Mouse (Mus musculus) c-Kit-negative CD71-positive TER-119-positive erythroid progenitor cells, embryonic 14.5 days (primary cell): ENCODE data around the gene Colgalt1.

Experiments
- DNase-seq: peaks from one replicate; pipeline ENCODE4 v3.0.0-alpha.2; 2013; ENCODE audit warnings: low read depth, low spot score

Gene Colgalt1

GRCm38 (mm10) chr8:71591017-71591416 lies 19.8 kb upstream of the Colgalt1 start:
- no peak for DNase-seq

- DNase-seq, result peak; percentile 71
Observed at GRCm38 (mm10) chr8:71591471-71592373, 19.1 kb upstream of the Colgalt1 start, which contains the start of gene Pgls. Gene Pgls, plus strand, starts transcription at chr8:71592176.

- DNase-seq, result no peak
Observed at GRCm38 (mm10) chr8:71592374-71593170, 18.2 kb upstream of the Colgalt1 start.

GRCm38 (mm10) chr8:71593556-71594323 lies 17.1 kb upstream of the Colgalt1 start:
- DNase-seq, result no peak

- no peak for DNase-seq
Observed at GRCm38 (mm10) chr8:71594324-71594722, 16.5 kb upstream of the Colgalt1 start.

DNA sequence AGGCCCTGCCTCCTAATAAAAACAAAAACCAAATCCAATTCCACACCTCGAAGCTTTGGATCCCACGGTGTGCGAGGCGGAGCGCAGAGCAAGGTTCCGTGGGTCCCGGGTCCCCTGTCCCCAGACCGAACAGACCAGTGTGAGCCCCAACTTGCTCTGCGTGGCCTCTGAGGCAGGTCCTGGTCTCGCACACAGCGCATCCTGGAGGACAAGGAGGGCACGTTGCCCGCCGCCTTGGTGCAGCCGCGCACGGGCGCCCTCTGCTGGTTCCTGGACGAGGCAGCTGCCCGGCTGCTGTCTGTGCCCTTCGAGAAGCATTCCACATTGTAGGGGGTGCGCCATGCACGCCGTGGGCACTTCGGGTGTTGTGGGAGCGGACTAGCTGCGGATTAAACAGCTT lies 14.9 kb upstream of the Colgalt1 start:
- peak; percentile 55 for DNase-seq

DNA sequence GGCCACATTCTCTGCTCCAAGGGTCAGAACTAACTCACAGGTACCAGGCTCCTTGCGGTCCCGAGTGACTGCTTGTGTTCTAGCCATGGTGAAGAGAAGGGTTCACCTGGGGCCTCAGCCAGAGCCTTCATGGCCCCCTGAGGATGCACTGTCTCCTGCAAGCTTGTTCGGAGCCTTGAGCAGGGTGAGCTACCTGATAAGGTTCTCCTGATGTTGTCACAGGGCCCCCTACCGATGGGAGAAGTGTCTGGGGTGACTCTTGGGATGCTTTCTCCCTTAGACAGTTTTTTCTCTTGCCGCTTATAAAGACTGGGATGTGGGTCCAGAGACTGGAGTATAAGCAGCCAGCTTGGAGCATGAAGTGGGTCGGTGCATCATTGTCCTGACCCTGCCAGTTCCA lies 14.4 kb upstream of the Colgalt1 start:
- no peak for DNase-seq

- no peak for DNase-seq
Observed at GRCm38 (mm10) chr8:71596798-71597197, 14.0 kb upstream of the Colgalt1 start.

- no peak for DNase-seq
Observed at GRCm38 (mm10) chr8:71597451-71597850, 13.3 kb upstream of the Colgalt1 start, which contains the start of gene Fam129c. Gene Fam129c, plus strand, starts transcription at chr8:71597648.

DNA sequence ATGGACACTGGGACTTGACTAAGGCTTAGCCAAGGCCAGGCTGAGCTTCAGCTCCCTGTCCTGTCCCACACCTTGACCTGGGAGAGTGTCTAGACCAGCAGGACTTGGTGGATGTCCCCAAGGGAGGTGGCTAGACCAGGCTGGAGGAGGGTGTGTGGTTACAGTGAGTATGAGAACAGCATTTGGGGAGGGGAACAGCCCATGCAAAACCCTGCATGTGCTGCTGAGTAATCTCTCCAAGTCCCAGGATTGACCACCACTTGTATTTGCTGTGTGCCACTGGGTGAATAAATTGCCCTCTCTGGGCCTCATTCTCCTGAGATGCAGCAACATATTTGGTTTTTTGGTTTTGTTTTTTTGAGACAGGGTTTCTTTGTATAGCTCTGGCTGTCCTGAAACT lies 12.4 kb upstream of the Colgalt1 start:
- DNase-seq, result no peak

DNA sequence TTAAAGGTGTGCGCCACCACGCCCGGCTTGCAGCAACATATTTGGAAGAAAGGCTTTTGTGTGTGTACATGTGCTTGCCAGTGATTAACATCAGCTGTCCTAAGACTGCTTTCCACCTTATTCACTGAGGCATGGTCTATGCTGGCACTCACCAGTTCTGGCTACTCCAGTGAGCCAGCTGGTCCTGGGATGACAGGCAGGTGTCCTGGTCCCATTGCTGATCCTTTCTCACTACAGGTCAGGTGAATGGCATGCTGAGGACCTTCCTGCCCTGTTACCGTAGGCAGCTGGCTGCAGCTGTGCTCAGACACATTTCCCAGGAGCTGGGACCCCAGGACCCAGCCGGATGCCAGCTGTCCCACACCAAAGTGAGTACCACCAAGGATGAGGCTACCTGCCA lies 12.0 kb upstream of the Colgalt1 start:
- DNase-seq, result no peak

- DNase-seq, result no peak
Observed at GRCm38 (mm10) chr8:71601939-71602665, 8.7 kb upstream of the Colgalt1 start.

- DNase-seq, result no peak
Observed at GRCm38 (mm10) chr8:71602666-71603334, 8.0 kb upstream of the Colgalt1 start.

- DNase-seq, result no peak
Observed at GRCm38 (mm10) chr8:71604021-71604420, 6.8 kb upstream of the Colgalt1 start.

- no peak for DNase-seq
Observed at GRCm38 (mm10) chr8:71612141-71612540, 1.3 kb downstream of the Colgalt1 start.

GRCm38 (mm10) chr8:71613418-71613817 lies 2.6 kb downstream of the Colgalt1 start:
- no peak for DNase-seq

- DNase-seq, result no peak
Observed at GRCm38 (mm10) chr8:71619786-71620185, 9.0 kb downstream of the Colgalt1 start.

- DNase-seq, result no peak
Observed at GRCm38 (mm10) chr8:71625088-71625487, 14.3 kb downstream of the Colgalt1 start.

GRCm38 (mm10) chr8:71626753-71627152 lies 16.0 kb downstream of the Colgalt1 start:
- no peak for DNase-seq
